Mouse (Mus musculus): ENCODE results near the gene 6430548M08Rik. TPM values are rescaled to one million over a fixed set of nuclear protein-coding genes. Genes with fewer than 3 reads are reported as not detected.

Gene 6430548M08Rik
- polyA plus RNA-seq, 1 experiment from 2014 or later, result 10.0 TPM

- H3K4me1 ChIP-seq (replicated peaks; ENCODE audit: control insufficient read depth, insufficient read depth, low read length), result peaks cover 2% of the 10 kb centered on the region; the same call in 1 of the 2 replicates
- H3K36me3 ChIP-seq (ENCODE audit: control insufficient read depth, insufficient read depth, low read length), result no peaks in the 10 kb centered on the region
- no peak overlapping the region for H3K4me2 ChIP-seq (ENCODE audit: low read depth, low read length, severe bottlenecking)
- DNase-seq (ENCODE audit: low spot score) (no peak), ATAC-seq (replicated peaks; ENCODE audit: low FRiP score) (no peak)
- WGBS, result 97% methylated on average over 5 of the region's 5 CpGs
- H3K4me3 ChIP-seq (ENCODE audit: low read depth, low read length), result no peak overlapping the region
- no peaks in the 10 kb centered on the region for H3K9me3 ChIP-seq (ENCODE audit: control insufficient read depth, low read length)
- no peaks in the 10 kb centered on the region for H3K27me3 ChIP-seq (ENCODE audit: control insufficient read depth, insufficient read depth, low read length)
- H3K9ac ChIP-seq (ENCODE audit: low read length), result no peak overlapping the region
- no peak overlapping the region for H3K27ac ChIP-seq (ENCODE audit: low read depth, low read length)
Measured at GRCm38 (mm10) chr8:120192118-120192517, 78.2 kb downstream of the 6430548M08Rik start.

- DNase-seq (ENCODE audit: low spot score) (no peak), ATAC-seq (replicated peaks; ENCODE audit: low FRiP score) (no peak)
- no peaks in the 10 kb centered on the region for H3K27me3 ChIP-seq (ENCODE audit: control insufficient read depth, insufficient read depth, low read length)
- no peaks in the 10 kb centered on the region for H3K36me3 ChIP-seq (ENCODE audit: control insufficient read depth, insufficient read depth, low read length)
- WGBS, result 88% methylated on average over 6 of the region's 6 CpGs
- H3K27ac ChIP-seq (ENCODE audit: low read depth, low read length), result no peak overlapping the region
- H3K4me3 ChIP-seq (ENCODE audit: low read depth, low read length), result no peak overlapping the region
- H3K4me2 ChIP-seq (ENCODE audit: low read depth, low read length, severe bottlenecking), result no peak overlapping the region
- no peaks in the 10 kb centered on the region; the same call in 1 of the 2 replicates for H3K9me3 ChIP-seq (ENCODE audit: control insufficient read depth, low read length)
- H3K4me1 ChIP-seq (replicated peaks; ENCODE audit: control insufficient read depth, insufficient read depth, low read length), result no peaks in the 10 kb centered on the region
- no peak overlapping the region for H3K9ac ChIP-seq (ENCODE audit: low read length)
Measured at GRCm38 (mm10) chr8:120201351-120201750, 87.4 kb downstream of the 6430548M08Rik start.

- Histone ChIP-seq H3K27ac (ENCODE audit: low read depth, low read length) (no peak overlapping the region), H3K9me3 (ENCODE audit: control insufficient read depth, low read length) (no peaks in the 10 kb centered on the region; the same call in 1 of the 2 replicates), H3K4me3 (ENCODE audit: low read depth, low read length) (no peak overlapping the region), H3K4me1 (replicated peaks; ENCODE audit: control insufficient read depth, insufficient read depth, low read length) (no peaks in the 10 kb centered on the region), H3K36me3 (ENCODE audit: control insufficient read depth, insufficient read depth, low read length) (no peaks in the 10 kb centered on the region), H3K27me3 (ENCODE audit: control insufficient read depth, insufficient read depth, low read length) (no peaks in the 10 kb centered on the region), H3K4me2 (ENCODE audit: low read depth, low read length, severe bottlenecking) (no peak overlapping the region), H3K9ac (ENCODE audit: low read length) (no peak overlapping the region)
- WGBS, result 79% methylated on average over 3 of the region's 3 CpGs
- no peak for ATAC-seq (replicated peaks; ENCODE audit: low FRiP score)
- DNase-seq (ENCODE audit: low spot score), result no peak
Measured at GRCm38 (mm10) chr8:120202546-120202945, 88.6 kb downstream of the 6430548M08Rik start.

GRCm38 (mm10) chr8:120204736-120205360, 90.9 kb downstream of the 6430548M08Rik start:
- H3K36me3 ChIP-seq (ENCODE audit: control insufficient read depth, insufficient read depth, low read length), result no peaks in the 10 kb centered on the region
- no peak overlapping the region for H3K4me2 ChIP-seq (ENCODE audit: low read depth, low read length, severe bottlenecking)
- no peak overlapping the region for H3K9ac ChIP-seq (ENCODE audit: low read length)
- no peak overlapping the region for H3K27ac ChIP-seq (ENCODE audit: low read depth, low read length)
- H3K4me3 ChIP-seq (ENCODE audit: low read depth, low read length), result no peak overlapping the region
- WGBS, result 76% methylated on average over 7 of the region's 7 CpGs
- no peaks in the 10 kb centered on the region; the same call in 1 of the 2 replicates for H3K9me3 ChIP-seq (ENCODE audit: control insufficient read depth, low read length)
- no peaks in the 10 kb centered on the region for H3K27me3 ChIP-seq (ENCODE audit: control insufficient read depth, insufficient read depth, low read length)
- no peak for DNase-seq (ENCODE audit: low spot score)
- ATAC-seq (replicated peaks; ENCODE audit: low FRiP score), result no peak
- H3K4me1 ChIP-seq (replicated peaks; ENCODE audit: control insufficient read depth, insufficient read depth, low read length), result no peaks in the 10 kb centered on the region

GRCm38 (mm10) chr8:120205916-120206315, 92.0 kb downstream of the 6430548M08Rik start:
- no peak overlapping the region for H3K4me2 ChIP-seq (ENCODE audit: low read depth, low read length, severe bottlenecking)
- H3K27me3 ChIP-seq (ENCODE audit: control insufficient read depth, insufficient read depth, low read length), result no peaks in the 10 kb centered on the region
- H3K4me1 ChIP-seq (replicated peaks; ENCODE audit: control insufficient read depth, insufficient read depth, low read length), result peaks cover 3% of the 10 kb centered on the region
- ATAC-seq (replicated peaks; ENCODE audit: low FRiP score), result no peak
- DNase-seq (ENCODE audit: low spot score), result no peak
- no peak overlapping the region for H3K9ac ChIP-seq (ENCODE audit: low read length)
- no peak overlapping the region for H3K27ac ChIP-seq (ENCODE audit: low read depth, low read length)
- no peaks in the 10 kb centered on the region for H3K36me3 ChIP-seq (ENCODE audit: control insufficient read depth, insufficient read depth, low read length)
- no peak overlapping the region for H3K4me3 ChIP-seq (ENCODE audit: low read depth, low read length)
- WGBS, result 86% methylated on average over 9 of the region's 9 CpGs
- no peaks in the 10 kb centered on the region for H3K9me3 ChIP-seq (ENCODE audit: control insufficient read depth, low read length)

- Histone ChIP-seq H3K9ac (ENCODE audit: low read length) (no peak overlapping the region), H3K4me3 (ENCODE audit: low read depth, low read length) (no peak overlapping the region), H3K4me2 (ENCODE audit: low read depth, low read length, severe bottlenecking) (no peak overlapping the region), H3K36me3 (ENCODE audit: control insufficient read depth, insufficient read depth, low read length) (no peaks in the 10 kb centered on the region), H3K27me3 (ENCODE audit: control insufficient read depth, insufficient read depth, low read length) (no peaks in the 10 kb centered on the region), H3K27ac (ENCODE audit: low read depth, low read length) (no peak overlapping the region), H3K4me1 (replicated peaks; ENCODE audit: control insufficient read depth, insufficient read depth, low read length) (peaks cover 10% of the 10 kb centered on the region), H3K9me3 (ENCODE audit: control insufficient read depth, low read length) (no peaks in the 10 kb centered on the region)
- 88% methylated on average over 8 of the region's 8 CpGs for WGBS
- DNase-seq (ENCODE audit: low spot score) (no peak), ATAC-seq (replicated peaks; ENCODE audit: low FRiP score) (no peak)
Measured at GRCm38 (mm10) chr8:120207364-120207763, 93.4 kb downstream of the 6430548M08Rik start.

GRCm38 (mm10) chr8:120208113-120208512, 94.2 kb downstream of the 6430548M08Rik start:
- no peaks in the 10 kb centered on the region for H3K9me3 ChIP-seq (ENCODE audit: control insufficient read depth, low read length)
- no peak overlapping the region for H3K27ac ChIP-seq (ENCODE audit: low read depth, low read length)
- DNase-seq (ENCODE audit: low spot score), result no peak
- no peaks in the 10 kb centered on the region for H3K27me3 ChIP-seq (ENCODE audit: control insufficient read depth, insufficient read depth, low read length)
- H3K4me1 ChIP-seq (replicated peaks; ENCODE audit: control insufficient read depth, insufficient read depth, low read length), result peaks cover 10% of the 10 kb centered on the region
- H3K4me3 ChIP-seq (ENCODE audit: low read depth, low read length), result no peak overlapping the region
- no peak for ATAC-seq (replicated peaks; ENCODE audit: low FRiP score)
- H3K36me3 ChIP-seq (ENCODE audit: control insufficient read depth, insufficient read depth, low read length), result no peaks in the 10 kb centered on the region
- H3K4me2 ChIP-seq (ENCODE audit: low read depth, low read length, severe bottlenecking), result no peak overlapping the region
- WGBS, result 85% methylated on average over 11 of the region's 11 CpGs
- no peak overlapping the region for H3K9ac ChIP-seq (ENCODE audit: low read length)

- DNase-seq (ENCODE audit: low spot score), result no peak
- no peaks in the 10 kb centered on the region for H3K36me3 ChIP-seq (ENCODE audit: control insufficient read depth, insufficient read depth, low read length)
- H3K4me1 ChIP-seq (replicated peaks; ENCODE audit: control insufficient read depth, insufficient read depth, low read length), result peaks cover 13% of the 10 kb centered on the region
- no peak for ATAC-seq (replicated peaks; ENCODE audit: low FRiP score)
- H3K27ac ChIP-seq (ENCODE audit: low read depth, low read length), result no peak overlapping the region
- no peaks in the 10 kb centered on the region for H3K27me3 ChIP-seq (ENCODE audit: control insufficient read depth, insufficient read depth, low read length)
- no peak overlapping the region for H3K4me3 ChIP-seq (ENCODE audit: low read depth, low read length)
- H3K9ac ChIP-seq (ENCODE audit: low read length), result no peak overlapping the region
- 13% methylated on average over 4 of the region's 4 CpGs for WGBS
- no peaks in the 10 kb centered on the region for H3K9me3 ChIP-seq (ENCODE audit: control insufficient read depth, low read length)
- H3K4me2 ChIP-seq (ENCODE audit: low read depth, low read length, severe bottlenecking), result no peak overlapping the region
Measured at GRCm38 (mm10) chr8:120211345-120211744, 97.4 kb downstream of the 6430548M08Rik start.

- Histone ChIP-seq H3K27ac (ENCODE audit: low read depth, low read length) (no peak overlapping the region), H3K27me3 (ENCODE audit: control insufficient read depth, insufficient read depth, low read length) (no peaks in the 10 kb centered on the region), H3K4me1 (replicated peaks; ENCODE audit: control insufficient read depth, insufficient read depth, low read length) (peaks cover 21% of the 10 kb centered on the region), H3K36me3 (ENCODE audit: control insufficient read depth, insufficient read depth, low read length) (no peaks in the 10 kb centered on the region), H3K4me2 (ENCODE audit: low read depth, low read length, severe bottlenecking) (no peak overlapping the region), H3K9ac (ENCODE audit: low read length) (no peak overlapping the region), H3K4me3 (ENCODE audit: low read depth, low read length) (no peak overlapping the region), H3K9me3 (ENCODE audit: control insufficient read depth, low read length) (no peaks in the 10 kb centered on the region)
- no peak for DNase-seq (ENCODE audit: low spot score)
- no peak for ATAC-seq (replicated peaks; ENCODE audit: low FRiP score)
- 88% methylated on average over 7 of the region's 7 CpGs for WGBS
Measured at GRCm38 (mm10) chr8:120212596-120212995, 98.6 kb downstream of the 6430548M08Rik start.
